Mouse (Mus musculus): Measurements from ENCODE around the gene Pmvk. TPM values are rescaled to one million over a fixed set of nuclear protein-coding genes. Genes with fewer than 3 reads are reported as not detected.
A peak's percentile ranks its signal among the peaks of the same experiment; 100 is the strongest.

Pmvk gene
- polyA plus RNA-seq, 1 experiment from 2014 or later = 99.9 TPM

DNA sequence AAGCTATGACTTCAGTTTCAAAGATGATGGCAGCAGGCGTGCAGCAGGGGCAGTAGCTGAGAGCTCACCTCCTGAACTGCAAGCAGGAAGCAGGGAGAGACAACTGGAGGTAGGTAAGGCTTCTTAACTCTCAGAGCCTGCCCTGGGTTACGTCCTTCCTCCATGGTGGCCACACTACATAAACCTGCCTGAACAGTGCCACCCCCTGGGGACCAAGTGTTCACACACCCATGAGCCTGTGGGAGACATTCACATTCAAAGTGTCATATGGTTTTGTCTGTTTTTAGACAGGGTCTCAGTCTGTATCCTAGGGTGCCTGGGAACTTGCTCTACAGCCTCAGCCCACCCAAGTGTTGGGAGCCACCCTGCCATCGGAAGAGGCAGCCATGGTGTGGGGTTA lies 36.4 kb downstream of the Pmvk start:
- WGBS = 91% methylated on average over 3 of the region's 3 CpGs
- H3K9ac ChIP-seq (replicated peaks) = no peak overlapping the region
- ATAC-seq = no peak
- no peak overlapping the region for H3K27ac ChIP-seq
- no peak overlapping the region for H3K4me3 ChIP-seq (replicated peaks)
- no peaks in the 10 kb centered on the region for H3K9me3 ChIP-seq
- H3K27me3 ChIP-seq = 0 out of 2 replicates have a peak, but pooled peaks cover 7% of the 10 kb centered on the region
- no peaks in the 10 kb centered on the region for H3K36me3 ChIP-seq
- H3K4me1 ChIP-seq (replicated peaks) = peaks cover 6% of the 10 kb centered on the region; the same call in 1 of the 2 replicates
- H3K4me2 ChIP-seq (replicated peaks) = no peak overlapping the region

DNA sequence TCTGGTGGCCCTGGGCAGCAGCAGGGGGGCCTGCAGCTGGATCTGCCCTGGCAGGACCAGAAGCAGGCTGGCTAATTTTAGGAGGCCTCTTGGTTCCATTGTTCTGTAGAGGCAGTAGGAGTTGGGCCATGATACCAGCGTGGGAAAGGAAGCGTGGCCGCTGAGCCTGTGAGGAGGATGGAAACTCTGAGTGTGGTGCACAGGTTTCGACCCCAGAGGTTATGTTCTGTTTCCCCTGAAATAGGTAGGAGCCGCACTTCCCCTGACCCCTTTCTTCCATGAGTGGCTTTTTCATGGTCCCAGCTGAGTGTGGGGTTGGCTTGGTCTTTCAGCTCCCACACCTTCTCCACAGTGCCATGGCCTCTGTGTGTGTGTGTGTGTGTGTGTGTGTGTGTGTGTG lies 37.2 kb downstream of the Pmvk start:
- Histone ChIP-seq H3K9ac (replicated peaks) (no peak overlapping the region), H3K4me2 (replicated peaks) (no peak overlapping the region), H3K4me3 (replicated peaks) (no peak overlapping the region), H3K36me3 (no peaks in the 10 kb centered on the region), H3K9me3 (no peaks in the 10 kb centered on the region), H3K4me1 (replicated peaks) (peaks cover 6% of the 10 kb centered on the region; the same call in 1 of the 2 replicates), H3K27me3 (0 out of 2 replicates have a peak, but pooled peaks cover 4% of the 10 kb centered on the region), H3K27ac (no peak overlapping the region)
- 94% methylated on average over 5 of the region's 5 CpGs for WGBS
- ATAC-seq = no peak

DNA sequence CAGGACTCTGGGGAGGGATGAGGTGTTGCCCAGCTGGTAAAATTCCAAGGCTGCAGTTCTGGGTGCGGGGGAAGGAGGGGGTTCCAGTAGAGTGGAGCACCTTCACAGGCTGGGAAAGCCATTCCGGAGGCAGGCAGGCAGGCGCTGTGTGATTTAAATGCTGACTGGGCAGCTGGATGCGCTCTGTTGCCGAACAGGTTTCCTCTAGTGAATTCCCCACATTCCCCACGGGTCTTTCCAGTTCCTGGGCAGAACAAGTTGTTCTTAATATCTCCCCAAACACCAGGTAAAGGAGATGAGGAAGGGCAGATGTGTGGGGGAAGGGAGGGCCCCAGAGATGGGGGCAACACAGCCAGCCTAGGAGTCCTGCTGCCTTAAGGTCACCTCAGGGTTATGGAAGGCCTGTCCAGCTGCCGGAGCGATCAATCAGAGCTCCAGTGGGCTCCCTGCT lies 38.4 kb downstream of the Pmvk start:
- ATAC-seq = no peak

DNA sequence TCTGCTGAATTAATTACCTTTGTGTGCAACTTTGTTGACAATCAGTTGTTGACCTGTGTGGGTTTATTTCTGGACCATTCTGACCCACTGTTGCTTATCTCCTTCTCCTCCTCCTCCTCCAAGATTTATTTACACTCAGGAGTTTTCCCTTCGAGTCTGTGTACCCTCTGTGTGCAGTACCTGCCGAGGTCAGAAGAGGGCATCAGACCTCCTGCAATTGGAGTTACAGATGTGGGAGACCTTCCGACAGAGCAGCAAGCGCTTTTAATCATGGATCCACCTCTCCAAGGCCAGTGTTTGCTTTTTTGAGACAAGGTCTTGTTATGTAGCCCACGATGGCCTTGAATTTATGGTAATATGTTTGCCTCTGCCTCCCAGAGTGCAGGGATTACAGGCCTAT lies 40.3 kb downstream of the Pmvk start:
- H3K9ac ChIP-seq (replicated peaks) = no peak overlapping the region

More for the DNA sequence above, 38.4 kb downstream of the Pmvk start:
- Histone ChIP-seq H3K4me1 (replicated peaks) (peaks cover 6% of the 10 kb centered on the region; the same call in 1 of the 2 replicates), H3K36me3 (no peaks in the 10 kb centered on the region), H3K27me3 (no peaks in the 10 kb centered on the region), H3K4me2 (replicated peaks) (no peak overlapping the region), H3K9ac (replicated peaks) (no peak overlapping the region), H3K9me3 (no peaks in the 10 kb centered on the region), H3K27ac (no peak overlapping the region), H3K4me3 (replicated peaks) (no peak overlapping the region)
- WGBS = 49% methylated on average over 8 of the region's 8 CpGs

DNA sequence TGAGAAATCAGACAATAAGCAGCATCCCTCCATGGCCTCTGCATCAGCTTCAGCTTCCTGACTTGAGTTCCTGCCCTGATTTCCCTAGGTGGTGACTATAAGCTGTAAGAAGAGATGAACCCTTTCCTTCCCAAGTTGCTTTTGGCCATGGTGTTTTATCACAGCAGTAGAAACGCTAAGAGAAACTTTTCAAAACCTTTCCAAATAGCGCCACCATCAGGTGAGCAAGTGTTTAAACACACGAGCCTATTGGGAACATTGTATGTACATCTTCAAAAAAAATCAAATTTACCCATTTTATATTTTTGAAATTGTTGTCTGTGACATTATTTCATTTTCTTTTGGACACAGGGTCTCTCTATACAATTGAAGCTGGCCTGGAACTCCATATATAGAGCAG lies 42.0 kb downstream of the Pmvk start:
- H3K4me1 ChIP-seq (replicated peaks) = peaks cover 6% of the 10 kb centered on the region; the same call in 1 of the 2 replicates
- no peak for ATAC-seq
- H3K4me2 ChIP-seq (replicated peaks) = no peak overlapping the region
- H3K36me3 ChIP-seq = no peaks in the 10 kb centered on the region
- H3K9me3 ChIP-seq = no peaks in the 10 kb centered on the region
- no peak overlapping the region for H3K4me3 ChIP-seq (replicated peaks)
- H3K27ac ChIP-seq = no peak overlapping the region
- 74% methylated on average over 3 of the region's 3 CpGs for WGBS
- no peak overlapping the region for H3K9ac ChIP-seq (replicated peaks)
- H3K27me3 ChIP-seq = no peaks in the 10 kb centered on the region

More for the DNA sequence above, 40.3 kb downstream of the Pmvk start:
- Histone ChIP-seq H3K36me3 (no peaks in the 10 kb centered on the region), H3K27me3 (no peaks in the 10 kb centered on the region), H3K4me3 (replicated peaks) (no peak overlapping the region), H3K27ac (no peak overlapping the region), H3K9me3 (no peaks in the 10 kb centered on the region), H3K4me2 (replicated peaks) (no peak overlapping the region), H3K4me1 (replicated peaks) (peaks cover 6% of the 10 kb centered on the region; the same call in 1 of the 2 replicates)
- ATAC-seq = no peak
- WGBS = 87% methylated on average over 5 of the region's 5 CpGs

DNA sequence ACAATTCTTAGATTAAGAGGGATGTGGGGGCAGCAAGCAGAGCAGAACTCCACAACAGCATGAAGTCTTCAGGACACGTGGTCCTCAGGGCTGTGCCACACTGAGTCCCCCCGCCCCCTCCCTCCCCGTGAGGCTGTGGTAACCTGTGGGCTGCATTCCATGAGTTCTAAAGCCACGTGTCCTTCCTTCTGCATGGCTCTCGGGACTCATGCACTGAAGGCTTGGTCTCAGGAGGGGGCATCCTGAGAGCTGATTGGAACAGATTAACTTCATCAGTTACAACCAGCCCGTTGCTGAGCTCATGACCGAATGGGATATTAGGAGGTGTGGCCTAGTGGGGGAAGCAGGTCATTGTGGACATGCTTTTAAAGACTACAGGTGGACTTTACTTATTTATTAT lies 45.4 kb downstream of the Pmvk start:
- Histone ChIP-seq H3K27me3 (no peaks in the 10 kb centered on the region), H3K27ac (no peak overlapping the region), H3K4me3 (replicated peaks) (no peak overlapping the region), H3K36me3 (no peaks in the 10 kb centered on the region), H3K4me2 (replicated peaks) (no peak overlapping the region), H3K9ac (replicated peaks) (no peak overlapping the region), H3K9me3 (no peaks in the 10 kb centered on the region), H3K4me1 (replicated peaks) (no peaks in the 10 kb centered on the region)
- 51% methylated on average over 7 of the region's 7 CpGs for WGBS
- ATAC-seq = no peak

DNA sequence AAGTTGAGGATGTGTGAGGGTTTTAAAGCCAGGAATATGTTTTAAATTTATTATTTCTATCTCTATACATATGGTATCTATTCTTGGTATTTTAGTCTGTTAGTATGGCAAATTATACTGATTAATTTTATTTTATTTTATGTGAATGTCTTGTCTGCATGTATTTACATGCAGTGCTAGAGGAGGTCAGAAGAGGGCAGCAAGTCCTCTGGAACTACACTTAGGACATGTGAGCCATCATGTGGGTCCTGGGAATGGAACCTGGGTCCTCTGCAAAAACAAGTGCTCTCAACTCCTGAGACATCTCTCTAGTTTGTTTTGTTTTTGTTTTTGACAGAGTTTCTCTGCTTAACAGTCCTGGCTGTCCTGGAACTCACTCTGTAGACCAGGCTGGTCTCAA lies 47.1 kb downstream of the Pmvk start:
- H3K9me3 ChIP-seq = no peaks in the 10 kb centered on the region
- H3K36me3 ChIP-seq = no peaks in the 10 kb centered on the region
- 0 out of 2 replicates have a peak, but pooled peaks cover 2% of the 10 kb centered on the region for H3K27me3 ChIP-seq
- H3K9ac ChIP-seq (replicated peaks) = no peak overlapping the region
- no peak overlapping the region for H3K4me3 ChIP-seq (replicated peaks)
- no peak for ATAC-seq
- no peak overlapping the region for H3K4me2 ChIP-seq (replicated peaks)
- no peak overlapping the region for H3K27ac ChIP-seq
- H3K4me1 ChIP-seq (replicated peaks) = no peaks in the 10 kb centered on the region

DNA sequence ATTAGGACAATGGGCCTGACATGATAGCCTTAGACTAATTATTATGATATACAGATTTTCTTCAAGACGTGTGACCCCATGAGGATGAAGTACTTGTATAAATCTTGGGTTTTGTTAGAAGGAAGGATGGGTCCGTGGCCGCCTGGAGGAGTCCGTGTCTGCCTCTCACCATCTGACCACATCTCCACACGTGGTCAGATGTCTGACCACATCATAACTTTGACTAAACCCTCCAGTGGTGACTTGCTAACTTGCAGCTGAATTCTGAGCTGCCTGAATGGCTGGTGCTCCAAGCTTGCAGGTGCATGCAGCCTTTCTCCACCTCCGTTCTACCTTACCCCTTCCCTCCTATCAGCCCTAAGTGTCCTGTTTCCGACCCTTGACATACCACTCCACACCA lies 48.2 kb downstream of the Pmvk start:
- H3K36me3 ChIP-seq = no peaks in the 10 kb centered on the region
- H3K4me3 ChIP-seq (replicated peaks) = no peak overlapping the region

DNA sequence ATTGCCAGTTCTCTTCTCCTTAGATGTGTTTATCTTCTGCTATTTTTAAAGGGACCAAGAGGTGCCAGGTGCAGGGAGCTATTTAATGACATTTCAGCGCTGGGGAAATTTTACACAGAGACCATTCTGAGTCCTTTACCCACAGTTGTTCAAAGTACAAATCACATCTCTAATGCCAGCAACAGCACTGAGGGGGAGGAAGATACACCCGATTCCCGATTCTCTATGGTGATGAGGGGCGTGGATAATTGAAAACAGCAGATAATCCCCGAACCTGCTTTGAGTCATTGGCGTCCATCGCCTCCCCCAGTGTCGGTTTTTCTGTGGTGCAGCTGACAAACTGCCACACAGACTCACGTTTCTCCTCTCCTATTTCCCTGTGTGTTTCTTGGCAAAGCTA lies 53.7 kb downstream of the Pmvk start:
- Histone ChIP-seq H3K9me3 (no peaks in the 10 kb centered on the region), H3K4me2 (replicated peaks) (no peak overlapping the region), H3K36me3 (no peaks in the 10 kb centered on the region), H3K4me1 (replicated peaks) (peaks cover 30% of the 10 kb centered on the region), H3K27me3 (peaks cover 9% of the 10 kb centered on the region; the same call in 1 of the 2 replicates), H3K9ac (replicated peaks) (no peak overlapping the region), H3K27ac (no peak overlapping the region), H3K4me3 (replicated peaks) (no peak overlapping the region)
- no peak for ATAC-seq
- WGBS = 22% methylated on average over 9 of the region's 9 CpGs

More for the DNA sequence above, 48.2 kb downstream of the Pmvk start:
- Histone ChIP-seq H3K27me3 (peaks cover 9% of the 10 kb centered on the region; the same call in 1 of the 2 replicates), H3K9me3 (no peaks in the 10 kb centered on the region), H3K9ac (replicated peaks) (no peak overlapping the region), H3K4me2 (replicated peaks) (no peak overlapping the region), H3K27ac (no peak overlapping the region), H3K4me1 (replicated peaks) (no peaks in the 10 kb centered on the region)
- 79% methylated on average over 7 of the region's 7 CpGs for WGBS
- ATAC-seq = no peak

DNA sequence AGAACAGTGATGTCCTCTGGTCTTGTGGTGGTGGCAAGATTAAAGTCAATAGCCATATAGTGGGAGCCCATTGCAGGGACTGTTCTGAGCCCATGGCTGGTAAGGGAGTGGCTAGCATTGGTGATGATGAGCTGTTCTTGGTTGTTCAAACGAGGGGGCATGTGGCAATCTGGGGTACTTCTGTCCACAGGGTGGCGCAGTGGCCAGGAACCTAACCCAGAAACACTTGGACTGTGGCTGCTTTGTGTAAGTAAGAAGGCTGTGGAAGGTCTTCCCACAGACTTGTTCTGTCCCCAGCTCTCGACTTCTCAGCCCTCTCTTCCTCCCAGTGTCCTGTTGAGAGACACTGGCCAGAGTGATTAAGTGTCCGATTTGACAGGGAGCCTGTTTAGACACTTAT lies 56.6 kb downstream of the Pmvk start:
- Histone ChIP-seq H3K4me3 (replicated peaks) (no peak overlapping the region; the same call in 1 of the 2 replicates), H3K4me1 (replicated peaks) (peaks cover 30% of the 10 kb centered on the region), H3K9ac (replicated peaks) (peak overlapping the region; percentile 17), H3K4me2 (replicated peaks) (peak overlapping the region; percentile 40), H3K27ac (peak overlapping the region; percentile 46; the same call in 1 of the 2 replicates), H3K36me3 (no peaks in the 10 kb centered on the region), H3K27me3 (peaks cover 8% of the 10 kb centered on the region; the same call in 1 of the 2 replicates), H3K9me3 (no peaks in the 10 kb centered on the region)
- WGBS = 17% methylated on average over 4 of the region's 4 CpGs
- peak; percentile 78 for ATAC-seq

DNA sequence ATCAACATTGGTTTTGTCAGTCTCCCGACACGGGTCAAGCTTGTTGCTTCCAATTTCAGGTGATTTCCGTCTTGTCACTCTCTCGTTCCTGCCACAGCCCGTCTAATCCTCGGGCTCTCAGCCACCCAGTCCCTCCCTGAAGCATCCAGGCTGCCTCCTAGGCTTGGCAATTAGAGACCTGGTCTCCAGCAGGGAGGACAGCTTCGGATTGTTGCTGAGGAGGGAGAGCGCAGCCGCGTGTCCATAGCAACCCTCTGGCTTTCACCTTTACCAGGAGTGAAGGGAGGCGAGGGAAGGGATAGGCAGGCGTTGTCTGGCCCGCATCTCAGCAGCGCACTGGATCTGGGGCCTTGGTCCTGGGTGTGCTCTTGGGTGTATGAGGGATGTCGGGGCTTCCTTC lies 57.1 kb downstream of the Pmvk start:
- H3K9ac ChIP-seq (replicated peaks) = peak overlapping the region; percentile 17; the same call in 1 of the 2 replicates

DNA sequence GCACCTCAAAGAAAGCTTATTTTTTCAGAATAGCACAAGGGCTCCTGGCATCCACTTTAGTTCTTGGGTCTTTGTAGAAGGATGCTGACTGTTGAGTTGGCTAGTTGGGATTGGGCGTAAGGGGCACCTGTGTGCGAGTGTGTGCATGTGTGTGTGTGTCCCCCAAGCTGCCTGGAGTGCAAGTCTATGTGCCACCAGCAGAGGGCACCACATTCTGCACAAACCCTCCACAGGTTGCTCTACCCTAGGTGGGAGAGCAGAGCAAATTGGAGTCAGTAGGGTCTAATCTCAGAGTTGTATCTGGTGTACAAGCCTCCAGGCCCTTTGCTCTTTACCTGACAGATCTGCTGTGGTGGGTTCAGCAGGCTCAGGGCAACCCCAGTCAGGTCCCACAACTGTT lies 57.9 kb downstream of the Pmvk start:
- peaks cover 3% of the 10 kb centered on the region; the same call in 1 of the 2 replicates for H3K27me3 ChIP-seq
- H3K4me3 ChIP-seq (replicated peaks) = no peak overlapping the region
- no peak overlapping the region for H3K4me2 ChIP-seq (replicated peaks)
- peaks cover 30% of the 10 kb centered on the region for H3K4me1 ChIP-seq (replicated peaks)
- no peaks in the 10 kb centered on the region for H3K36me3 ChIP-seq
- ATAC-seq = no peak
- H3K9ac ChIP-seq (replicated peaks) = no peak overlapping the region
- WGBS = 90% methylated on average over 2 of the region's 2 CpGs
- no peak overlapping the region for H3K27ac ChIP-seq
- H3K9me3 ChIP-seq = no peaks in the 10 kb centered on the region

More for the DNA sequence above, 57.1 kb downstream of the Pmvk start:
- Histone ChIP-seq H3K4me2 (replicated peaks) (peak overlapping the region; percentile 40), H3K4me1 (replicated peaks) (peaks cover 30% of the 10 kb centered on the region), H3K27me3 (peaks cover 7% of the 10 kb centered on the region; the same call in 1 of the 2 replicates), H3K4me3 (replicated peaks) (no peak overlapping the region; the same call in 1 of the 2 replicates), H3K9me3 (no peaks in the 10 kb centered on the region), H3K27ac (peak overlapping the region; percentile 46), H3K36me3 (no peaks in the 10 kb centered on the region)
- WGBS = 7% methylated on average over 15 of the region's 15 CpGs
- ATAC-seq = peak; percentile 86

DNA sequence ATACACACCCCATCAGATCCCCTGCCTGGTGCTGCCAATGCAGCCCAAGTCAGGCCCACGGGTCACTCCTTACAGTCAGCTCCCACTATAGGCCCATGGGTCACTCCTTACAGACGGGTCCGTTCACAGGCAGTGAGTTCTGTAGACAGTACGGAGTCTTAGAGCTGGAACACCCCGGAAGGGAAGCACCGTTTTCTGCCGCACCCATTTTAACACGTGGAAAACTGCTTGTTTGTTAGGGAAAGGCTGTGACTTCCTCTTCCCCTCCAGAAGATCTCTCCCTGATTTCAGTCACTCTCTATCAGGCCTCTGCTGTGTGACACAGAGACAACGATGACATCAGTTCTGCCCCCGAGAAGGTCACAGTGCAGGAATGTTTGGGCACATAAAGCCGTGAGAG lies 61.1 kb downstream of the Pmvk start:
- Histone ChIP-seq H3K4me1 (replicated peaks) (peaks cover 20% of the 10 kb centered on the region), H3K27ac (no peak overlapping the region), H3K4me2 (replicated peaks) (no peak overlapping the region), H3K36me3 (no peaks in the 10 kb centered on the region), H3K27me3 (peaks cover 5% of the 10 kb centered on the region; the same call in 1 of the 2 replicates), H3K9me3 (no peaks in the 10 kb centered on the region), H3K9ac (replicated peaks) (no peak overlapping the region), H3K4me3 (replicated peaks) (no peak overlapping the region)
- 82% methylated on average over 11 of the region's 11 CpGs for WGBS
- ATAC-seq = no peak

Measured in midbrain, embryonic 13.5 days (tissue).